Comparison of ENCODE assay signal across 10 mouse cellular contexts in the genomic region with DNA sequence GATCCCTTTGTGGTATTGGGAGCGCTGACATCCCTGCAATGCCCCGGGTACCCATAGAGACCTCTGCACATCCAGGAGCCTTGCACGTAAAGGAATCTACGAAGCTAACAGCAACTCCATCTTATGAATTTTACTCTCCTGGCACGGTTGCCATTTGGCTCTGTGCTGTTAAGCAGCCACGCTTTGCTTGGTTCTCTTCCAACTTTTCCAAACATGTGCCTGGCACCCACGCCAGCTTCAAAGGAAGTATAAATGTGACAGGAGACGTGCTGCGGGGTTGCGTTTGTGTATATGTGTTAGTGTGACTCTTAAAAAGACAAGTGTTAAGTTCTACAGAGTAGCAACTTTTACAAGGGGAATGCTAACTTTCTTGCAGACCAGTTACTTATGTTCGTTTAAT. TPM values are rescaled to one million over a fixed set of nuclear protein-coding genes. Genes with fewer than 3 reads are reported as not detected.
DNase-seq lines count a peak whose midpoint lies in the region; ATAC-seq and TF ChIP-seq lines count a peak whose summit lies in the region.
"Had no signal": no experiment of that assay in that cellular context is flagged by ENCODE, and none has a peak within 500 bp of the region (broad histone marks: within the 10 kb centered on the region; RNA-seq: fewer than 3 reads in every experiment).

No protein-coding gene starts in this region.

- DNase-seq in hindbrain, embryonic 14.5 days (ENCODE audit: low spot score): no peak
- DNase-seq in hindbrain, embryonic 11.5 days (ENCODE audit: low spot score): no peak
- DNase-seq in forebrain, postnatal 0 days: peak; percentile 65
- peak; percentile 27 to 35 for DNase-seq in layer of hippocampus, postnatal 10 days (ENCODE audit: low spot score in 2 of 2)
- DNase-seq in urinary bladder, postnatal 4 days (ENCODE audit: low spot score in 2 of 2): no peak
- DNase-seq in cerebellum, adult 11-12 months: no peak
- DNase-seq in testis, postnatal 10 days (ENCODE audit: low spot score): no peak
- DNase-seq: liver, embryonic 13.5 days had no signal

- peaks cover 13% of the 10 kb centered on the region for H3K27me3 ChIP-seq in hindbrain, embryonic 14.5 days (ENCODE audit: control insufficient read depth, insufficient read depth, low read length)
- H3K27me3 ChIP-seq in hindbrain, embryonic 11.5 days (ENCODE audit: control insufficient read depth, insufficient read depth, low read length): peaks cover 14% of the 10 kb centered on the region
- H3K27me3 ChIP-seq in forebrain, postnatal 0 days (ENCODE audit: insufficient read depth, low read length): no peaks in the 10 kb centered on the region
- peaks cover 6% of the 10 kb centered on the region; the same call in 1 of the 2 replicates for H3K27me3 ChIP-seq in neural tube, embryonic 15.5 days (replicated peaks)

- H3K9me3 ChIP-seq in hindbrain, embryonic 14.5 days (ENCODE audit: control insufficient read depth, low read length): no peaks in the 10 kb centered on the region
- H3K9me3 ChIP-seq in hindbrain, embryonic 11.5 days (ENCODE audit: control insufficient read depth, low read length): no peaks in the 10 kb centered on the region
- no peaks in the 10 kb centered on the region for H3K9me3 ChIP-seq in forebrain, postnatal 0 days (ENCODE audit: low read length)
- no peaks in the 10 kb centered on the region for H3K9me3 ChIP-seq in neural tube, embryonic 15.5 days (replicated peaks)
- H3K9me3 ChIP-seq: liver, embryonic 13.5 days had no signal

- no peaks in the 10 kb centered on the region for H3K36me3 ChIP-seq in hindbrain, embryonic 14.5 days (replicated peaks; ENCODE audit: control insufficient read depth, insufficient read depth)
- no peaks in the 10 kb centered on the region for H3K36me3 ChIP-seq in hindbrain, embryonic 11.5 days (ENCODE audit: control insufficient read depth, insufficient read depth, low read length)
- H3K36me3 ChIP-seq in forebrain, postnatal 0 days (ENCODE audit: insufficient read depth): no peaks in the 10 kb centered on the region
- H3K36me3 ChIP-seq in neural tube, embryonic 15.5 days: no peaks in the 10 kb centered on the region
- H3K36me3 ChIP-seq: liver, embryonic 13.5 days had no signal

- H3K4me2 ChIP-seq in hindbrain, embryonic 14.5 days (replicated peaks): peak overlapping the region; percentile 95
- H3K4me2 ChIP-seq in hindbrain, embryonic 11.5 days (replicated peaks; ENCODE audit: low read depth, low read length): no peak overlapping the region
- peak overlapping the region; percentile 94; the same call in 1 of the 2 replicates for H3K4me2 ChIP-seq in forebrain, postnatal 0 days (ENCODE audit: low read depth)
- peak overlapping the region; percentile 93 for H3K4me2 ChIP-seq in neural tube, embryonic 15.5 days

- WGBS in hindbrain, embryonic 14.5 days: 82% methylated on average over 11 of the region's 11 CpGs
- WGBS in hindbrain, embryonic 11.5 days: 88% methylated on average over 11 of the region's 11 CpGs
- WGBS in forebrain, postnatal 0 days: 47% methylated on average over 11 of the region's 11 CpGs
- 74% methylated on average over 11 of the region's 11 CpGs for WGBS in neural tube, embryonic 15.5 days

- no peak overlapping the region for H3K9ac ChIP-seq in hindbrain, embryonic 14.5 days
- H3K9ac ChIP-seq in hindbrain, embryonic 11.5 days (ENCODE audit: low read depth, low read length): no peak overlapping the region
- no peak overlapping the region for H3K9ac ChIP-seq in forebrain, postnatal 0 days
- no peak overlapping the region for H3K9ac ChIP-seq in neural tube, embryonic 15.5 days (replicated peaks)
- H3K9ac ChIP-seq: liver, embryonic 13.5 days had no signal

- no peak for ATAC-seq in hindbrain, embryonic 14.5 days (ENCODE audit: low FRiP score)
- no peak for ATAC-seq in hindbrain, embryonic 11.5 days (ENCODE audit: low FRiP score)
- ATAC-seq in forebrain, postnatal 0 days: 0 out of 2 replicates have a peak, but pooled peaks have one; percentile 38
- no peak for ATAC-seq in neural tube, embryonic 15.5 days (ENCODE audit: low FRiP score)

- peaks cover 8% of the 10 kb centered on the region; the same call in 1 of the 2 replicates for H3K4me1 ChIP-seq in hindbrain, embryonic 14.5 days (replicated peaks; ENCODE audit: control insufficient read depth, insufficient read depth, low read length)
- H3K4me1 ChIP-seq in hindbrain, embryonic 11.5 days (replicated peaks; ENCODE audit: control insufficient read depth, insufficient read depth, low read length): no peaks in the 10 kb centered on the region
- peaks cover 4% of the 10 kb centered on the region; the same call in 1 of the 2 replicates for H3K4me1 ChIP-seq in forebrain, postnatal 0 days (ENCODE audit: insufficient read depth)
- peaks cover 14% of the 10 kb centered on the region for H3K4me1 ChIP-seq in neural tube, embryonic 15.5 days
- H3K4me1 ChIP-seq: liver, embryonic 13.5 days had no signal

- no peak overlapping the region for H3K27ac ChIP-seq in hindbrain, embryonic 14.5 days
- H3K27ac ChIP-seq in hindbrain, embryonic 11.5 days (ENCODE audit: low read depth, low read length): no peak overlapping the region
- no peak overlapping the region for H3K27ac ChIP-seq in forebrain, postnatal 0 days (ENCODE audit: low read depth, low read length)
- H3K27ac ChIP-seq in neural tube, embryonic 15.5 days (replicated peaks): no peak overlapping the region
- H3K27ac ChIP-seq: liver, embryonic 13.5 days had no signal

- peak overlapping the region; percentile 54; the same call in 1 of the 2 replicates for H3K4me3 ChIP-seq in hindbrain, embryonic 14.5 days (replicated peaks; ENCODE audit: low read length)
- H3K4me3 ChIP-seq in hindbrain, embryonic 11.5 days (ENCODE audit: low read depth, low read length): no peak overlapping the region
- no peak overlapping the region for H3K4me3 ChIP-seq in forebrain, postnatal 0 days (ENCODE audit: low read depth, low read length)
- H3K4me3 ChIP-seq in neural tube, embryonic 15.5 days (replicated peaks): peak overlapping the region; percentile 63

- no peak for TF ChIP-seq CTCF in forebrain, postnatal 0 days (IDR thresholded peaks at IDR 0.05; ENCODE audit: low read depth)

RNA-seq across cellular contexts. Expression of a gene that starts 1.0 kb away (rescaled TPM):
- 5.8 and 10.8 TPM in 2 replicates for polyA plus RNA-seq in hindbrain, embryonic 14.5 days (2014; fragmentation: Nextera tagmentation; extraction: Ambion mirVana)
- 0.14 and 0.35 TPM in 2 replicates for polyA plus RNA-seq in hindbrain, embryonic 11.5 days (2014; fragmentation: Nextera tagmentation; extraction: Ambion mirVana)
- 6.2 and 7.5 TPM in 2 replicates for total RNA-seq in forebrain, postnatal 0 days (2014; rRNA removed)
- polyA plus RNA-seq in forebrain, postnatal 0 days (2015; fragmentation: Nextera tagmentation; extraction: Ambion mirVana): 5.6 and 7.1 TPM in 2 replicates
- total RNA-seq in layer of hippocampus, postnatal 10 days (2021): 1 to 10 TPM; 8.3 to 8.6 TPM
- 13.2 and 16.0 TPM in 2 replicates for polyA plus RNA-seq in neural tube, embryonic 15.5 days (2015; fragmentation: Nextera tagmentation; extraction: Ambion mirVana)
- total RNA-seq: hematopoietic stem cell, adult 5-6 weeks had no signal

Comparison
In these comparisons a context has a peak if more than half of its experiments do, and no peak if none do; other contexts are left out.
1. H3K4me3 ChIP-seq: peak in hindbrain, embryonic 14.5 days (single experiment) and neural tube, embryonic 15.5 days (single experiment); none in hindbrain, embryonic 11.5 days (single experiment) and forebrain, postnatal 0 days (single experiment).
2. DNase-seq: peak in forebrain, postnatal 0 days (single experiment) and layer of hippocampus, postnatal 10 days (2 of 2); none in hindbrain, embryonic 14.5 days (single experiment), hindbrain, embryonic 11.5 days (single experiment), urinary bladder, postnatal 4 days (0 of 2), cerebellum, adult 11-12 months (single experiment) and testis, postnatal 10 days (single experiment).